Mouse (Mus musculus) layer of hippocampus, postnatal 14 days (tissue): ENCODE measurements at regions not wholly inside any gene's neighbourhood (a gene's known extent, or its start where the extent isn't known, plus 50 kb on each side); places are given as distances from the start of the nearest gene placed in this dataset.

ENCODE experiments used
- DNase-seq, 2 experiments: peaks; one replicate each; pipeline ENCODE4 v3.0.0; 2021 to 2022; ENCODE audit warnings: low spot score in 2 of 2, mixed read lengths in 1 of 2

GRCm38 (mm10) chr10:100685748-100686147 is 95.5 kb downstream of the 1700017N19Rik start:
- peak in 1 of 2 experiments; percentile 18 for DNase-seq

- DNase-seq = no peak
Measured at GRCm38 (mm10) chr10:100695944-100696343, 105.7 kb downstream of the 1700017N19Rik start.

GRCm38 (mm10) chr10:100699206-100699605 is 108.9 kb downstream of the 1700017N19Rik start:
- no peak for DNase-seq

GRCm38 (mm10) chr10:100700281-100701205 is 110.3 kb downstream of the 1700017N19Rik start:
- DNase-seq = peak; percentile 9 to 54

GRCm38 (mm10) chr10:100701938-100702337 is 111.7 kb downstream of the 1700017N19Rik start:
- DNase-seq = no peak

- no peak for DNase-seq
Measured at GRCm38 (mm10) chr10:100716084-100716667, 125.9 kb downstream of the 1700017N19Rik start.

- DNase-seq = no peak
Measured at GRCm38 (mm10) chr10:100718574-100718973, 128.3 kb downstream of the 1700017N19Rik start.

- no peak for DNase-seq
Measured at GRCm38 (mm10) chr10:100741269-100741668, 151.0 kb downstream of the 1700017N19Rik start.

- peak; percentile 79 to 86 for DNase-seq
Measured at GRCm38 (mm10) chr10:100742065-100742464, 151.8 kb downstream of the 1700017N19Rik start.

GRCm38 (mm10) chr10:100746151-100746550 is 155.9 kb downstream of the 1700017N19Rik start:
- DNase-seq = no peak

- no peak for DNase-seq
Measured at GRCm38 (mm10) chr10:100754957-100755356, 164.7 kb downstream of the 1700017N19Rik start.

GRCm38 (mm10) chr10:100774252-100774651 is 184.0 kb downstream of the 1700017N19Rik start:
- no peak for DNase-seq

GRCm38 (mm10) chr10:100792166-100792565 is 201.9 kb downstream of the 1700017N19Rik start:
- peak in 1 of 2 experiments; percentile 78 for DNase-seq

- no peak for DNase-seq
Measured at GRCm38 (mm10) chr10:100792569-100792968, 202.3 kb downstream of the 1700017N19Rik start.

GRCm38 (mm10) chr10:100795215-100795972 is 205.1 kb downstream of the 1700017N19Rik start:
- DNase-seq = no peak

GRCm38 (mm10) chr10:100811639-100812038 is 221.4 kb downstream of the 1700017N19Rik start:
- no peak for DNase-seq

- DNase-seq = no peak
Measured at GRCm38 (mm10) chr10:100834794-100835193, 244.5 kb downstream of the 1700017N19Rik start.

GRCm38 (mm10) chr10:100853213-100853612 is 262.9 kb downstream of the 1700017N19Rik start:
- DNase-seq = no peak

- no peak for DNase-seq
Measured at GRCm38 (mm10) chr10:100856509-100856908, 266.2 kb downstream of the 1700017N19Rik start.

- DNase-seq = peak; percentile 12 to 71
Measured at GRCm38 (mm10) chr10:100865501-100866181, 275.4 kb downstream of the 1700017N19Rik start.

GRCm38 (mm10) chr10:100868360-100868916 is 278.2 kb downstream of the 1700017N19Rik start:
- no peak for DNase-seq
